Mouse (Mus musculus) ES-E14 (cell line): Measurements from ENCODE around the gene BC048562. TPM values are rescaled to one million over a fixed set of nuclear protein-coding genes. Genes with fewer than 3 reads are reported as not detected.
A peak's percentile ranks its signal among the peaks of the same experiment; 100 is the strongest.

Source experiments
- DNase-seq: peaks from one replicate; pipeline ENCODE4 v3.0.0-alpha.2; 2013; ENCODE audit warnings: low read depth, low spot score
- H3K27ac ChIP-seq: 2 replicates; pipeline ENCODE4 v1.5.1; 2012; ENCODE audit warnings: low read depth, mild to moderate bottlenecking, low read length, moderate library complexity, mixed read lengths; ENCODE audit not compliant: poor library complexity, insufficient read depth, severe bottlenecking
- H3K36me3 ChIP-seq: 2 replicates; pipeline ENCODE4 v1.6.1; 2012; ENCODE audit warnings: mild to moderate bottlenecking, low read length, moderate library complexity, mixed read lengths; ENCODE audit not compliant: control insufficient read depth, poor library complexity, insufficient read depth, severe bottlenecking
- H3K4me1 ChIP-seq, 2 experiments: fragments of 150-350 bp in 1 of 2; sonication (generic) in 1 of 2; 2 replicates each; pipeline ENCODE4 v1.6.1; 2012; ENCODE audit warnings: low read length in 2 of 2, mild to moderate bottlenecking in 1 of 2, mixed read lengths in 1 of 2; ENCODE audit not compliant: control insufficient read depth in 2 of 2, insufficient read depth in 2 of 2, poor library complexity in 1 of 2
- H3K4me3 ChIP-seq, 2 experiments: fragments of 150-350 bp in 1 of 2; sonication (generic) in 1 of 2; 2 replicates each; pipeline ENCODE4 v1.5.1; 2012; ENCODE audit warnings: low read length in 2 of 2, low read depth in 1 of 2, mild to moderate bottlenecking in 1 of 2, mixed read lengths in 1 of 2; ENCODE audit not compliant: insufficient read depth in 1 of 2, poor library complexity in 1 of 2, severe bottlenecking in 1 of 2
- H3K9ac ChIP-seq: 2 replicates; pipeline ENCODE4 v1.6.1; 2012; ENCODE audit warnings: low read depth, mild to moderate bottlenecking, low read length, mixed read lengths; ENCODE audit not compliant: poor library complexity, insufficient read depth, severe bottlenecking
- H3K9me3 ChIP-seq: fragments of 150-350 bp; sonication (generic); 2 replicates; pipeline ENCODE4 v1.6.1; 2012; ENCODE audit warnings: low read depth, mild to moderate bottlenecking, low read length; ENCODE audit not compliant: control insufficient read depth, insufficient read depth
- CHD2 ChIP-seq: IDR thresholded peaks from 2 replicates; pipeline ENCODE4 v1.6.1; 2014; ENCODE audit warnings: mild to moderate bottlenecking, low read depth, low read length, inconsistent platforms
- HCFC1 ChIP-seq: IDR thresholded peaks from 2 replicates; pipeline ENCODE4 v1.6.1; 2012; ENCODE audit warnings: low read length, inconsistent platforms, borderline replicate concordance; ENCODE audit not compliant: insufficient read depth
- MAFK ChIP-seq: IDR thresholded peaks from 2 replicates; pipeline ENCODE4 v1.6.1; 2014; ENCODE audit warnings: mild to moderate bottlenecking, low read depth, low read length, inconsistent platforms; ENCODE audit not compliant: insufficient read depth
- ZC3H11A ChIP-seq: IDR thresholded peaks from 2 replicates; pipeline ENCODE4 v1.6.1; 2012; ENCODE audit warnings: low read depth, mild to moderate bottlenecking, inconsistent platforms, low read length, borderline replicate concordance
- ZNF384 ChIP-seq: IDR thresholded peaks from 2 replicates; pipeline ENCODE4 v1.6.1; 2012; ENCODE audit warnings: low read depth, low read length, inconsistent platforms
- in situ Hi-C, 2 experiments: fragments of 600-800 bp; cut with MboI; formaldehyde crosslinking; loops; one replicate each; pipeline ENCODE4 v1.15.1; 2025; ENCODE audit warnings: low sequenced_read_pairs in 2 of 2, inconsistent platforms in 1 of 2; ENCODE audit not compliant: unreplicated experiment in 2 of 2
- total RNA-seq: library from RNA; depleted of rRNA; stranded (reverse); fragments of 300-350 nt; gene quantifications from 2 replicates; pipeline ENCODE4 v1.2.3, GENCODE M21; 2012

Gene BC048562
- total RNA-seq, 1 experiment = not detected

GRCm38 (mm10) chr9:108474528-108474927 lies 38.2 kb downstream of the BC048562 start:
- Histone ChIP-seq H3K4me3 (no peak overlapping the region), H3K36me3 (no peaks in the 10 kb centered on the region), H3K9ac (no peak overlapping the region), H3K9me3 (no peaks in the 10 kb centered on the region), H3K27ac (no peak overlapping the region), H3K4me1 (peaks cover 1 to 3% of the 10 kb centered on the region in 2 experiments; a peak in 1 of 4 replicates)
- TF ChIP-seq ZNF384 = no peak
- no peak for TF ChIP-seq CHD2
- DNase-seq = no peak
- in situ Hi-C loops = no loop called here

- H3K4me3 ChIP-seq = peak overlapping the region; percentile 47 to 50
- in situ Hi-C loops = no loop called here
- TF ChIP-seq MAFK (0 out of 2 replicates have a peak, but pooled peaks have one; percentile 3), CHD2 (peak; percentile 66; the same call in 1 of the 2 replicates), HCFC1 (peak; percentile 54; the same call in 1 of the 2 replicates), ZC3H11A (no peak)
- H3K36me3 ChIP-seq = no peaks in the 10 kb centered on the region
- no peak overlapping the region; the same call in 1 of the 2 replicates for H3K27ac ChIP-seq
- DNase-seq = peak; percentile 84
- peak overlapping the region; percentile 15; the same call in 1 of the 2 replicates for H3K9ac ChIP-seq
- no peaks in the 10 kb centered on the region for H3K9me3 ChIP-seq
- peaks cover 1 to 10% of the 10 kb centered on the region in 2 experiments; a peak in 2 of 4 replicates for H3K4me1 ChIP-seq
These were observed 42.4 kb downstream of the BC048562 start for GRCm38 (mm10) chr9:108478638-108479156.

- Histone ChIP-seq H3K36me3 (no peaks in the 10 kb centered on the region), H3K4me1 (peaks cover 1 to 10% of the 10 kb centered on the region in 2 experiments; a peak in 2 of 4 replicates), H3K27ac (no peak overlapping the region), H3K9ac (no peak overlapping the region), H3K9me3 (no peaks in the 10 kb centered on the region), H3K4me3 (peak overlapping the region in 1 of 2 experiments; percentile 47; a peak in 2 of 4 replicates)
- no peak for TF ChIP-seq ZNF384
- no peak for TF ChIP-seq CHD2
- TF ChIP-seq MAFK = no peak
- no peak for TF ChIP-seq ZC3H11A
- TF ChIP-seq HCFC1 = no peak
- in situ Hi-C loops = no loop called here
- DNase-seq = peak; percentile 25
These were observed 43.0 kb downstream of the BC048562 start for GRCm38 (mm10) chr9:108479241-108479640.

GRCm38 (mm10) chr9:108479721-108480351 lies 43.6 kb downstream of the BC048562 start, which contains the start of gene Lamb2:
TSS of gene Lamb2 (plus strand) at chr9:108479736.
- peak within 1 kb of the TSS; percentile 56 for H3K9ac ChIP-seq
- DNase-seq = peak; percentile 85
- H3K4me3 ChIP-seq = peak within 1 kb of the TSS; percentile 58 to 59
- H3K9me3 ChIP-seq = no peaks in the 10 kb centered on the region
- in situ Hi-C loops = no loop called here
- no peak within 1 kb of the TSS; the same call in 1 of the 2 replicates for H3K27ac ChIP-seq
- H3K4me1 ChIP-seq = peaks cover 1 to 10% of the 10 kb centered on the region in 2 experiments; a peak in 2 of 4 replicates
- no peaks in the 10 kb centered on the region for H3K36me3 ChIP-seq
- TF ChIP-seq CHD2 (0 out of 2 replicates have a peak, but pooled peaks have one; percentile 36), HCFC1 (no peak), ZC3H11A (no peak)
